Mouse (Mus musculus): ENCODE measurements around the gene Mapk8ip2.

The Mapk8ip2 gene

GRCm38 (mm10) chr15:89488182-89488581 is 34.5 kb downstream of the Mapk8ip2 start:
- no peak for DNase-seq

DNA sequence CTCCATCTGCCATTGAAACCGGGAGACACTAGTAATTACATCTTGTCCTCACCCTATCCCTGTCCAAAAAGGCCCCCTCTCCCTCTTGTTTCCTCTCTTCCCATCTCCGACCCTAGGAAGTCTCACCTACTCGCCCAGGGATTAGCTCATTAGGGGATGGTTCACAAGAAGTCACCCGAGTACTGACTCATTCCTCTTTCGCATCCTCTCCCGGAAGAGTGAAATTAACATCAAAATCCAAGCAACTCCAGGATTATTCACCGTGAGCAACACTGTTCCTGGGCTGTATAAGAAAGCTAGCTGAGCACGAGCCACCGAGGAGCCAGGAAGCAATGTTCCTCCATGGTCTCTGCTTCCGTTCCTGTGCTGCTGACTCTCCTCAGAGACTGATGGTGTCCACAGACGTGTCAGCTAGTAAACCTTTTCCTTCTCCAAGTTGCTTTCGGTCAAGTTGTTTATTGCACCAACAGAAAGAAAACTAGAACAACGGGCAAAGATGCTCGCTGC is 35.0 kb downstream of the Mapk8ip2 start:
- no peak for DNase-seq

GRCm38 (mm10) chr15:89494970-89495369 is 41.3 kb downstream of the Mapk8ip2 start:
- DNase-seq = no peak

DNA sequence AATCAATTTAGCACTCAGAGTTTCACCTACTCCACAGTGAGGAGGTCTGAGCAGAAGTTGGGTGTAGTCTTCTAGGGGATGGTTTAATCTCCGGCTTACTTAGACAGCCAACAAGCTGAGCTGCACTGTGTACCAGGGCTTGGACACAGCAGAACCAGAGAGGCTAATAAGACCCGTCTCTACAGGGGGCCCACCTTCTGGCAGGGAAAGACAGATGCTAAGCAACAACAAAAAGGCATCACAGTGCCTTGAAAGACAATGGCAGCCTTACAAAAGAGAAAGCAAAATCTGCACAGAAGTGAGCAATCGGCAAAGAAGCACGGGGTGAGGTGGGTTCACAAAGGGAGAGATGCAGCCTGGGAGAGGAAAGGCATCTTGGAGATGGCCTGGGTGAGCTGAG is 42.4 kb downstream of the Mapk8ip2 start:
- no peak for DNase-seq

DNA sequence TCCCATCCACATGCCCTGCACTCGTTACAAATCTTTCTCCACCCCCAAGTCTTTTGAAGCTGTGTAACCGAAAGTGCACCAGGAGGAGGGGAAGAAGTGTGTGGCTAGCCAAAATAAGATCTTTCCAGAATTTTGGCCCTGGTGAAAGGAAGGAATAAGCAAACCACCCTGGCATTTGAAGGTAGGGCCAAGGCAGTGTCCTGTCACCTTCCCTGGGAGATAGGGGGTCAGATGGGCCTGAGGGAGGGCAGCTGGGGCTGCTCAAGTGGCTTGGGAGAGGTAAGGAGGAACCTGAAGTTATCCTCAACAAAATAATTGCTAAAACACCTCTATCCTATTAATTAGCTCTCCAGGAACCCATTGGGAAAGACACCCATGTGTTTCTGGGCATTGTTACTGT is 43.1 kb downstream of the Mapk8ip2 start:
- DNase-seq = no peak

- DNase-seq = peak; percentile 69
These were observed 43.8 kb downstream of the Mapk8ip2 start for GRCm38 (mm10) chr15:89497391-89498048.

DNA sequence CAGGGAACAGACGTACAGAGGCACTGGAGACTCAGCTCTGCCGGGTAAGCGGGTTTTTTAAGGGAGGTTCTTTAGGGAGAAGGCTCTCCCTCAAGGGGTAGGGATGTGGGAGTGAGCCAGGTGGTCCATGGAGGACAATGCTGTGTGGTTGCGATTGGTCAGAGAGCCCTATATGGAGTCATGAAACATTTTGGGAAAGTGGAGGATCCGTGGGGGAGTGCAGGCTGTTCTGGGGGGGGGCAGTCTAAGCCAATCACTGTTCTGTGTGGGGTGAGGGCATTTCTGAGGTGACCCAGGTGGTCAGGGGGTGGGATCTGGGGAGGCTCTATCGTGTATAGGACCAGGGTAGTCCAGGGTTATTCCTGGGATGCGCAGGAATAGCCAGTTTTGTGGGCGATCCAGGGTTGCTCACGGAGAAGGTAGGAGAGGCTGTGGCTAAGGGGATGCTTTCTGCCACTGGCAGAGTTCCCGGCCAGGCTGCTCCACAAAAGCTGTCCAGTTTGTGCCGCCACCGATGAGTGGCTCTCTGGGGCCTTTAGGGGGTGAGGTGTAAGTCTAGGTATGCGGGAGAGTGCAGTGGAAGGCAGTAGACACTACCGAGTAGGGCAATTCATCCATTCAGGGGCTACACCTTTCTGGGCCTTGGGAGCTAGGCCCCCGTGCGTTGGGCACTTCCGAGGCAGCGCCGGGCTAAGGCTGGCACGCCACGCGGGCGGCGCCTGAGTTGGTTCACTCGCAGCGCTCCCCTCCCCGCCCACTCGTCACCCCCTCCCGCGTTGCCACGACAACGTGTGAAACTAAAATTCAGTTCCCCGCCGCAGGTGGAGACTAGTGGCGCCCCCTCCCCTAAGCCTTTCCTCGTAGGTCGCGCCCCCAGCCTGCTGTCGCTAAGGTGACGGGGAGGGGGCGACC is 44.6 kb downstream of the Mapk8ip2 start:
- DNase-seq = peak; percentile 69

GRCm38 (mm10) chr15:89498961-89499688 is 45.4 kb downstream of the Mapk8ip2 start, which contains the start of gene Shank3:
Gene Shank3, plus strand, starts transcription at chr15:89499623.
- peak; percentile 67 for DNase-seq

GRCm38 (mm10) chr15:89499784-89500220 is 46.1 kb downstream of the Mapk8ip2 start:
- DNase-seq = peak; percentile 82

DNA sequence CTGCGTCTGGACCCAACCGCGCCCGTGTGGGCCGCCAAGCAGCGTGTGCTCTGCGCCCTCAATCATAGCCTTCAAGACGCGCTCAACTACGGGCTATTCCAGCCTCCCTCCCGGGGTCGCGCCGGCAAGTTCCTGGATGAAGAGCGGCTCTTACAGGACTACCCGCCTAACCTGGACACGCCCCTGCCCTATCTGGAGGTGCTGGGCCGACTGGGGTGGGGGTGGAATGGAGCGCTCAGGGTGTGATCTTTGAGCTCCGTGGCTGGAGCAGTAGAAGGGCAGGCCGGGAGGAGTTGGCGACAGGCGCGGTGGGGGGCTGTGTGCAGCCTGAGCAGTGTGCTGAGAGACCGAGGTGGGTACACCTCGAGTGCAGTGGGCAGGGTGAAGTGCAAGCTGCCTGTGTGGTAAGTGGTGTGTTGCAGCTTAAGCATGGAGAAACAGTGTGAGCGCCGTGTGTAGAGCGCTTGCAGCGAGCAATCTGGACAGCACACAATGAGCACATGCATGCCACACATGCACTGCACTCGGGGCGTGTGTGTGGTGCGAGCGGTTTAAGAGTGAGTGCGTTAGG is 46.6 kb downstream of the Mapk8ip2 start:
- peak; percentile 42 for DNase-seq

GRCm38 (mm10) chr15:89501321-89501720 is 47.6 kb downstream of the Mapk8ip2 start:
- no peak for DNase-seq

GRCm38 (mm10) chr15:89504838-89505237 is 51.1 kb downstream of the Mapk8ip2 start:
- DNase-seq = no peak

- no peak for DNase-seq
These were observed 54.0 kb downstream of the Mapk8ip2 start for GRCm38 (mm10) chr15:89507751-89508150.

DNA sequence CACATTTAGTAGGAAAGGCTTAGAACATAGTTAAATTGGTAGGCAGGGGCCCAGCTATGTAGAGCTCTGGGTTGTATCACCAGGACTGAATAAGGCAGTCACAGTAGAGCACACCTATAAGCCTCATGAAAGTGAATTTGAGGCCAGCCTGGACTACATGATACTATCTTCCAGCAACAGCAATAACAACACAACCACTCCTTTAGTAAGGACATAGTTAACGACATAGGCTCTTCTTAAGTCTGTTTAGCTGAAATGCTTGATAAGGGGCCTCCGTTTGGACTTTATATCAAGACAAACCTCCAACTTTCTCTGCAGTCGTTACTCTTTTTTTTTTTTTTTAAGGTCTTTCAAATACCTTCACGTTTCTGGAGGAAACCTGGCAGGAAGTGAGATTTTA is 59.0 kb downstream of the Mapk8ip2 start:
- no peak for DNase-seq

Data from kidney, postnatal 10 days (tissue).